Comparison of ENCODE assay signal across 30 mouse cellular contexts in the genomic region with DNA sequence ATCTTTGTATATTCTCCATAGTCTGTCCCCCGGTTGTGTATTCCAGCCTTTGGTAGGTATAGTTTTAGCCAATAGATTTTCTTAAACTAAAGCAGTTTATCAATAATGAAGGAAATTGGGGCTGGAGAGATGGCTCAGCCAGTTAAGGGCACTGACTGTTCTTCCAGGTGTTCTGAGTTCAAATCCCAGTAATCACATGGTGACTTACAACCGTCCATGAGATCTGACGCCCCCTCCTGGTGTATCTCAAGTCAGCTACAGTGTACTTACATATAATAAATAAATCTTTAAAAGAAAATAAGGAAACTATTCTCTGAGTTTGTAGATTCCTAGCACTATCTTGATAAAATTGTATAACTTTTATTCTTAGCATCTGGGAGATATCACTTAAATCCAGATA. TPM values are rescaled to one million over a fixed set of nuclear protein-coding genes. Genes with fewer than 3 reads are reported as not detected.
DNase-seq lines count a peak whose midpoint lies in the region; ATAC-seq and TF ChIP-seq lines count a peak whose summit lies in the region.
"Had no signal": no experiment of that assay in that cellular context is flagged by ENCODE, and none has a peak within 500 bp of the region (broad histone marks: within the 10 kb centered on the region; RNA-seq: fewer than 3 reads in every experiment).

No protein-coding gene starts in this region.

- peaks cover 57% of the 10 kb centered on the region for H3K36me3 ChIP-seq in liver, embryonic 15.5 days (replicated peaks)
- H3K36me3 ChIP-seq in liver, postnatal 0 days (replicated peaks; ENCODE audit: insufficient read depth, low read length), result peaks cover 52% of the 10 kb centered on the region

- no peak overlapping the region; the same call in 1 of the 2 replicates for H3K4me3 ChIP-seq in liver, embryonic 15.5 days (replicated peaks)
- no peak overlapping the region for H3K4me3 ChIP-seq in liver, postnatal 0 days (ENCODE audit: low read depth, low read length)
- H3K4me3 ChIP-seq: forebrain, embryonic 13.5 days; hindbrain, embryonic 12.5 days; limb, embryonic 10.5 days; limb, embryonic 15.5 days; neural tube, embryonic 15.5 days; stomach, embryonic 15.5 days had no signal

- 76% methylated on average over 3 of the region's 3 CpGs for WGBS in liver, embryonic 15.5 days (ENCODE audit: insufficient replicate concordance)
- 89% methylated on average over 3 of the region's 3 CpGs for WGBS in liver, postnatal 0 days (ENCODE audit: insufficient replicate concordance)

- H3K9me3 ChIP-seq in liver, embryonic 15.5 days (replicated peaks), result no peaks in the 10 kb centered on the region
- H3K9me3 ChIP-seq in liver, postnatal 0 days (ENCODE audit: low read length), result no peaks in the 10 kb centered on the region
- H3K9me3 ChIP-seq: forebrain, embryonic 13.5 days; hindbrain, embryonic 12.5 days; kidney, embryonic 15.5 days; limb, embryonic 10.5 days; limb, embryonic 15.5 days; neural tube, embryonic 15.5 days; stomach, embryonic 15.5 days had no signal

- H3K27me3 ChIP-seq in liver, embryonic 15.5 days, result no peaks in the 10 kb centered on the region
- H3K27me3 ChIP-seq in liver, postnatal 0 days (ENCODE audit: insufficient read depth, low read length), result no peaks in the 10 kb centered on the region
- H3K27me3 ChIP-seq: forebrain, embryonic 13.5 days; hindbrain, embryonic 12.5 days; kidney, embryonic 15.5 days; limb, embryonic 15.5 days; neural tube, embryonic 15.5 days; stomach, embryonic 15.5 days had no signal

- TF ChIP-seq CTCF in liver, postnatal 0 days (IDR thresholded peaks at IDR 0.05; ENCODE audit: low read depth), result no peak

- no peak for TF ChIP-seq EP300 in liver, postnatal 0 days (IDR thresholded peaks at IDR 0.05; ENCODE audit: low read depth)

- no peak overlapping the region for H3K27ac ChIP-seq in liver, embryonic 15.5 days (replicated peaks)
- H3K27ac ChIP-seq in liver, postnatal 0 days (ENCODE audit: low read depth), result no peak overlapping the region
- H3K27ac ChIP-seq: forebrain, embryonic 13.5 days; hindbrain, embryonic 12.5 days; hindbrain, postnatal 0 days; kidney, embryonic 15.5 days; limb, embryonic 10.5 days; limb, embryonic 15.5 days; macrophage; neural tube, embryonic 15.5 days; stomach, embryonic 15.5 days had no signal

- no peak for ATAC-seq in CD4-positive, CD25-positive, alpha-beta regulatory T cell, adult 4 months
- ATAC-seq in liver, embryonic 15.5 days (ENCODE audit: insufficient read depth), result no peak
- no peak for ATAC-seq in liver, postnatal 0 days
- ATAC-seq in inflammation-experienced regulatory T-cells, adult 6 months, result no peak
- ATAC-seq: activated CD4-positive, CD25-positive, alpha-beta regulatory T cell, adult 4 months; forebrain, embryonic 13.5 days; hindbrain, postnatal 0 days had no signal

- DNase-seq in CD4-positive, CD25-positive, alpha-beta regulatory T cell, adult 2 months (ENCODE audit: low read depth, low spot score), result peak; percentile 56
- DNase-seq in liver, postnatal 0 days, result no peak
- peak; percentile 47 for DNase-seq in R1 (ENCODE audit: low read depth, low spot score)
- DNase-seq in right cerebral cortex, adult 2 months (ENCODE audit: low spot score in 2 of 2), result no peak
- DNase-seq in layer of hippocampus, adult 9-11 months, result no peak
- DNase-seq: adrenal gland, adult 2 months; cerebellum, adult 8-10 months; cerebellum, postnatal 25 days; gastrocnemius, postnatal 14 days; heart, postnatal 36 days; kidney, adult 18-20 months; kidney, postnatal 25 days; lung, postnatal 10 days; midbrain, embryonic 14.5 days; retina, postnatal 1 day; right cerebral cortex, postnatal 25 days; thymus, postnatal 25 days had no signal

- peaks cover 30% of the 10 kb centered on the region for H3K4me1 ChIP-seq in liver, embryonic 15.5 days (replicated peaks)
- H3K4me1 ChIP-seq in liver, postnatal 0 days (ENCODE audit: insufficient read depth), result peaks cover 20% of the 10 kb centered on the region
- H3K4me1 ChIP-seq: stomach, embryonic 15.5 days had no signal

- peak overlapping the region; percentile 77 for H3K4me2 ChIP-seq in liver, embryonic 15.5 days
- no peak overlapping the region for H3K4me2 ChIP-seq in liver, postnatal 0 days (ENCODE audit: low read depth, low read length)
- H3K4me2 ChIP-seq: hindbrain, embryonic 12.5 days; limb, embryonic 15.5 days; neural tube, embryonic 15.5 days; stomach, embryonic 15.5 days had no signal

- H3K9ac ChIP-seq in liver, embryonic 15.5 days, result 0 out of 2 replicates have a peak overlapping the region, but pooled peaks have one; percentile 3
- H3K9ac ChIP-seq in liver, postnatal 0 days (replicated peaks), result no peak overlapping the region
- H3K9ac ChIP-seq: forebrain, embryonic 13.5 days; hindbrain, embryonic 12.5 days; kidney, embryonic 15.5 days; limb, embryonic 15.5 days; neural tube, embryonic 15.5 days; stomach, embryonic 15.5 days had no signal

RNA-seq across cellular contexts. Expression of gene Bzw1, which starts 2.6 kb away (rescaled TPM):
- 100 to 1,000 TPM; 388 to 409 TPM for polyA plus RNA-seq in CD4-positive, CD25-positive, alpha-beta regulatory T cell, adult 4 months (2017; shearing (Covaris generic))
- 110 and 123 TPM in 2 replicates for polyA plus RNA-seq in liver, embryonic 15.5 days (2015; fragmentation: Nextera tagmentation; extraction: Ambion mirVana)
- polyA plus RNA-seq in liver, postnatal 0 days (2015; fragmentation: Nextera tagmentation; extraction: Ambion mirVana), result 118 and 128 TPM in 2 replicates
- 100 to 1,000 TPM; 360 to 576 (median 385) TPM for polyA plus RNA-seq in inflammation-experienced regulatory T-cells, adult 6 months (2017; shearing (Covaris generic))

RNA-seq across cellular contexts. Expression of gene Clk1, which starts 28.5 kb away (rescaled TPM):
- 100 to 1,000 TPM; 507 to 582 TPM for polyA plus RNA-seq in CD4-positive, CD25-positive, alpha-beta regulatory T cell, adult 4 months (2017; shearing (Covaris generic))
- polyA plus RNA-seq in liver, embryonic 15.5 days (2015; fragmentation: Nextera tagmentation; extraction: Ambion mirVana), result 79.8 TPM in 2 replicates
- polyA plus RNA-seq in liver, postnatal 0 days (2015; fragmentation: Nextera tagmentation; extraction: Ambion mirVana), result 67.3 and 76.6 TPM in 2 replicates
- 100 to 1,000 TPM; 382 to 646 (median 498) TPM for polyA plus RNA-seq in inflammation-experienced regulatory T-cells, adult 6 months (2017; shearing (Covaris generic))

RNA-seq across cellular contexts. Expression of gene Nif3l1, which starts 49.6 kb away (rescaled TPM):
- polyA plus RNA-seq in CD4-positive, CD25-positive, alpha-beta regulatory T cell, adult 4 months (2017; shearing (Covaris generic)), result 10 to 100 TPM; 43.6 to 56.9 TPM
- 13.2 and 13.9 TPM in 2 replicates for polyA plus RNA-seq in liver, embryonic 15.5 days (2015; fragmentation: Nextera tagmentation; extraction: Ambion mirVana)
- 9.6 and 11.2 TPM in 2 replicates for polyA plus RNA-seq in liver, postnatal 0 days (2015; fragmentation: Nextera tagmentation; extraction: Ambion mirVana)
- polyA plus RNA-seq in inflammation-experienced regulatory T-cells, adult 6 months (2017; shearing (Covaris generic)), result 10 to 100 TPM; 39.2 to 58.9 (median 57.3) TPM

RNA-seq across cellular contexts. Expression of gene Ppil3, which starts 49.9 kb away (rescaled TPM):
- polyA plus RNA-seq in CD4-positive, CD25-positive, alpha-beta regulatory T cell, adult 4 months (2017; shearing (Covaris generic)), result 10 to 100 TPM; 61.1 to 68.8 TPM
- 20.3 and 20.5 TPM in 2 replicates for polyA plus RNA-seq in liver, embryonic 15.5 days (2015; fragmentation: Nextera tagmentation; extraction: Ambion mirVana)
- 15.5 and 17.4 TPM in 2 replicates for polyA plus RNA-seq in liver, postnatal 0 days (2015; fragmentation: Nextera tagmentation; extraction: Ambion mirVana)
- polyA plus RNA-seq in inflammation-experienced regulatory T-cells, adult 6 months (2017; shearing (Covaris generic)), result 10 to 100 TPM; 70.0 to 79.5 (median 70.1) TPM

Comparison
In these comparisons a context has a peak if more than half of its experiments do, and no peak if none do; other contexts are left out.
1. DNase-seq: peak in CD4-positive, CD25-positive, alpha-beta regulatory T cell, adult 2 months (single experiment) and R1 (single experiment); none in liver, postnatal 0 days (single experiment), right cerebral cortex, adult 2 months (0 of 2) and layer of hippocampus, adult 9-11 months (single experiment).